Mouse (Mus musculus): ENCODE measurements around the gene Osbpl3.

The Osbpl3 gene

DNA sequence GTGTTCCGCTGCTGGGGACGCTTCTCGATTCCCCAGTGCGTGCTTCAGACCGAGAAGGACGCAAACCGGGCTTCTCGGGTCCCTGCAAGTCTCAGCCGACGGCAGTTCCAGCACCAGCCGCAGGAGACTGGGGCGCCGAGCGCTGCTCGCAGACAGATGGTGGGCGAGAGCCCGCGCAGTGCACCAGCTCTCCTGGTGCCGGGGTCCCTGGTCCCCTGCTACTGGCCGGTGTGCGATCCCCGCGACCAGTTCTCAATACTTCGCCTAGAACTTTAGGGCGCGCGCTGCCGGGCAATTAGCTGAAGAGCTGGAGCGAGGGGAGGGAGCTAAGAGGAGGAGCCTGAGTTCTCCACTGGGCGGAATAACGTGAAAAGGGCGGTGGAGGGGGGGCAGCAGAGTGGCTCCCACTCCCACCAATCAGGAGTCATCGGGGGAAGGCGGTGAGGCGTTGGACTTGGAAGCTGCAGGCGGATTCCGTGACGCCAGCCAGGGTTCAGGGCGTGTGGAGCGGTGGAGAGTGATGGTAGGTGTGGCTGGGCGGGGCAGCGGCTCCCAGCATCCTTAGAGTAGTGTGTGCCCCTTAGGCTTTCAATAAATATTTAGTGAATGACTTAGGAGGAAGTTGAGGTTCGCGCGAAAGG is at the start of gene Osbpl3:
Gene Osbpl3, minus strand, starts transcription at position 373 of the 641 bp plus-strand sequence.
- in situ Hi-C loops (cut with MboI; ENCODE audit: low sequenced_read_pairs) = no loop called here

DNA sequence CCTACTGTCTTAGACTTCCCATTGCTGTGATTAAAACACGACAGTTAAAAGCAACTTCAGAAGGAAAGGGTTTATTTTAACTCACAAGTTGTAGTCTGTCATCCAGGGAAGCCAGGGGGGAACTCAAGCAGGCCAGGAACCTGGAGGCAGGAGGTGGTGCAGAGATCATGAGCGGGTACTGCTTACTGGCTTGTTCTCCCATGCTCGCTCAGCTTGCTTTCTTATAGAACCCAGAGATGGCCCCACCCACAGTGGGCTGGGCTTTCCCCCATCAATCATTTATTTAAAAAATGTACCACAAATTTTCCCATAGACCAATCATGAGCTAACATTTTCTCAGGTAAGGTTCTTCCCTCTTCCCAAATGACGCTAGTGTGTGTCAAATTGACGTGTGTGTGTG is 49.5 kb upstream of the Osbpl3 start:
- in situ Hi-C loops (cut with MboI; ENCODE audit: low sequenced_read_pairs) = loop anchor here (25.0 kb wide), 1 partner anchor 993 kb away; no protein-coding TSS in a partner anchor

DNA sequence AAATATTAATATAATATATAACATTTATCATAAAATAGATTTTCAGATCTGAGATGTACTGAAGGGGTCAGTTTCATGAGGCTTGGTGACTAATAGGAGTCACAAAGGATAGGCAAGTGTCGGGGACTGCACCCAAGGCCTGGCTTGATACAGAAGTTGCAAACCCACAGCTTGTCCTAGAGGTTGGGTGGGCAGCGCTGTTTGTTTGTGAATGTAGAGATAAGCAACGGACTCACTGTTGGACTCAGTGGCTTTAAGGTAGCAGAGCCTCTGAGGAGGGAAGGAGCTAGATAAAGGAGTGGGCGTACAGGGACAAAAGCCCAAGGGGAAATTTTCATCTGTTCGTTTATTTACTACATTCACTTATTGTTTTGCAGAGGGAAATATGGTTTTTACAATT is 48.7 kb upstream of the Osbpl3 start:
- in situ Hi-C loops (cut with MboI; ENCODE audit: low sequenced_read_pairs) = loop anchor here (25.0 kb wide), 1 partner anchor 992 kb away; no protein-coding TSS in a partner anchor

- in situ Hi-C loops (cut with MboI; ENCODE audit: low sequenced_read_pairs) = loop anchor here (25.0 kb wide), 1 partner anchor 991 kb away; no protein-coding TSS in a partner anchor
Measured at GRCm38 (mm10) chr6:50503779-50504178, 47.8 kb upstream of the Osbpl3 start.

DNA sequence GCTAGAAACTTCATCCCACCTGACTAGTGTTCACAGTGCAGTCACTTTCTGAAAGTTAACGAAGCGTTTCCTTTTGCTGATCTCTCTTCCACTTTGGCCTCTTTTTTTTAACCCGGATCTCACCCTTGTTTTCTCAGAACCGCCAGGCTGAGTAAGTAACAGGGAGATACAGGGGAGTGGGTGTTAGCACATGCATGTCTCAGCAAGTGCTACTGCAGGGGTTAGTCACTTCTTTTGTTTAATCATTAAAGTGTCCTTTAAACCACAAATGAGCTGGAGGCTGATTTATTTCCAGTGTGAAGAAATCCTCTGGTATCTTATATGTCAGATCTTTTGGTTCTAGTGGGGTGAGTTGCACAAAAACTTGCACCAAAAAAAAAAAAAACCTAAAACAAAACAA is 47.0 kb upstream of the Osbpl3 start:
- in situ Hi-C loops (cut with MboI; ENCODE audit: low sequenced_read_pairs) = loop anchor here (25.0 kb wide), 1 partner anchor 991 kb away; no protein-coding TSS in a partner anchor

GRCm38 (mm10) chr6:50498346-50498745 is 42.3 kb upstream of the Osbpl3 start:
- in situ Hi-C loops (cut with MboI; ENCODE audit: low sequenced_read_pairs) = no loop called here

- in situ Hi-C loops (cut with MboI; ENCODE audit: low sequenced_read_pairs) = no loop called here
Measured at GRCm38 (mm10) chr6:50490519-50490918, 34.5 kb upstream of the Osbpl3 start.

DNA sequence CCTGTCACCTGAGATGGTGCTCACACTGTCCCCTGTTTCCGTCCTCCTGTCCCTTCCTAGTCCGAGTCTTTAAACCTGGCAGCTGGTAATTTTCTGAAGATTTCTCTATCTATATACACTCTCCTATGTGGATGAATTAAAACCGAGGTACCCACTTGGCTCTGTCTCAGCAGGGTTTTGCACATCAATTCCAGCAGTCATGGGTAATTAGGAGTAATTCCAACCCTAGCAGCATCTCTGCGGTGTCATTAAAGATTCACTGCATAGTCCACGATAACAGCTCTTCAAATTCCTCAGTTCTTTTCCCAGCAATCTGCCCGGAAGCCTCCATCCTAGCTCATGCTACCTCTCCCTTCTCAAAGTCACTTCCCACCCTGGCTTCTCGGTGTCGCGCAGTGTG is 33.4 kb upstream of the Osbpl3 start:
- in situ Hi-C loops (cut with MboI; ENCODE audit: low sequenced_read_pairs) = no loop called here

GRCm38 (mm10) chr6:50486035-50486902 is 30.3 kb upstream of the Osbpl3 start:
- in situ Hi-C loops (cut with MboI; ENCODE audit: low sequenced_read_pairs) = no loop called here

GRCm38 (mm10) chr6:50483426-50483825 is 27.4 kb upstream of the Osbpl3 start:
- in situ Hi-C loops (cut with MboI; ENCODE audit: low sequenced_read_pairs) = no loop called here

GRCm38 (mm10) chr6:50481460-50481859 is 25.5 kb upstream of the Osbpl3 start:
- in situ Hi-C loops (cut with MboI; ENCODE audit: low sequenced_read_pairs) = no loop called here

- in situ Hi-C loops (cut with MboI; ENCODE audit: low sequenced_read_pairs) = no loop called here
Measured at GRCm38 (mm10) chr6:50466451-50466850, 10.4 kb upstream of the Osbpl3 start.

DNA sequence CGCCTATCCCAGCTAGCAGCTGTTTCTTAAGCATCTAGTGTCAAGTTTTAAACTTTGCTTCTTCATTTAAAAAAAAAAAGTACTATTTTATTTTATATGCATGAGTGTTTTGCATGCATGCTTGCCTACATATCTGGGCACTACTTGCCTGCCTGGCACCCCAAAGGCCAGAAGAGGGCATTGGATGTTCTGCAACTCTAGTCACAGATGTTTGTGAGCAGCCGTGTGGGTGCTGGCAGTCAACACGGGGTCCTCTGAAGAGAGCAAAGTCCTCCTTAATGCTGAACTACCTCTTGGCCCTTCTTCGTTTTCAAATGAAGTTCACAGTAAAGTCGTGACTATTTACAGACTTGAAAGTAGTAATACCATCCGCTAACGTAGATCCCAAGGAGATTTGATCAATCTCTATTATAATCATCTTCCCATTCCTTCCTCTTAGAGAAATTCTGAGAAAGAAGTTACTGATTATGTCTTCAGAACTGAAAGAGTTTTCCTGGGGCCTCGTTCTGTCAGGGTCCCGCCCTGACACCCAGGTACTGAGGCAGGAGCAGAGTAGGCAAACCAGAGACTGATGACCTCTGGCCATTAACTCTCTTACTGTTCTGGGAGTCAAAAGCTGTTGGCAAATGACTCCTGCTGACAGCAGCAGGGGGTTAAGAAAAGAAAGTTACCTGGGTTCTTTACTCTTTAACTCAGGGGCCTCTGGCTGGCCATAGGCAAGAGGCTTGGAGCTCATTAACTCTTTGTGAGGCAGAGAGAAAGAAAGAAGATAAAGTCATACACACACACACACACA is 8.9 kb upstream of the Osbpl3 start:
- in situ Hi-C loops (cut with MboI; ENCODE audit: low sequenced_read_pairs) = no loop called here

GRCm38 (mm10) chr6:50462026-50462425 is 6.0 kb upstream of the Osbpl3 start:
- in situ Hi-C loops (cut with MboI; ENCODE audit: low sequenced_read_pairs) = no loop called here

DNA sequence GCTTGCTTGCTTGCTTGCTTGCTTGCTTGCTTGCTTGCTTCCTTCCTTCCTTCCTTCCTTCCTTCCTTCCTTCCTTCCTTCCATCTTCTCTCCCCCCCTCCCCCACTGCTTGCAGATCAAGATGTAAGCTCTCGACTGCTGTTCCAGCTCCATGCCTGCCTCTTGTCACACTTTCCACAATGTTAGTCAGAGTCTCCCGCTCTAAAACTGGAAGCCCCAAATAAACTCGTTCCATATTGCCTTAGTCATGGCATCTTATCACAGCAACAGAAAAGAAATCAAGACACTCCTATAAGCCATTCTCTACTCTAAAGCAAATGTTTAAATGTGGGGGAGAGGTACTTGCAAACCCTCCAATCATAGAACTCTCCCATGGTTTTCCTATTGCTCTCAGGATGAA is 5.6 kb upstream of the Osbpl3 start:
- in situ Hi-C loops (cut with MboI; ENCODE audit: low sequenced_read_pairs) = no loop called here

DNA sequence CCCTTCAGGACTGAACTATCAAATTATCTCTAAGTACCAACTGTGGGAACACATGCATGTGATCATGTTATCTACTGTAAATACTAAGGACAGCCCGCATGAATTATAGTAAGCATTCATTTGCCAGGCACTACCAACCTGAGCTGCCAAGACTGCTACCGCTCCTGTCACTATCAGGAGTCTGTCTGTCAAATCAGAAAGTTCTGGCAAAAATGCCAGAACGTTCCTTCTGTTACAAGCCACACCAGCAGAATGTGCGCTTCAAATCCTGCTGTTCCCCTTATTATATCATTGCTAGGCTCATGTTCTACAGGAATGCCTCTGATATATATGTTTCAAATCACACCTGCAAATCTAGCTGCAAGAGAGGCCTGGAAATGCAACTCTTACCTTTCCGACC is 4.6 kb upstream of the Osbpl3 start:
- in situ Hi-C loops (cut with MboI; ENCODE audit: low sequenced_read_pairs) = no loop called here

GRCm38 (mm10) chr6:50460246-50460645 is 4.2 kb upstream of the Osbpl3 start:
- in situ Hi-C loops (cut with MboI; ENCODE audit: low sequenced_read_pairs) = no loop called here

GRCm38 (mm10) chr6:50459271-50459670 is 3.3 kb upstream of the Osbpl3 start:
- in situ Hi-C loops (cut with MboI; ENCODE audit: low sequenced_read_pairs) = no loop called here

GRCm38 (mm10) chr6:50457551-50458348 is 1.7 kb upstream of the Osbpl3 start:
- in situ Hi-C loops (cut with MboI; ENCODE audit: low sequenced_read_pairs) = no loop called here

GRCm38 (mm10) chr6:50456706-50457105 is 705 bp upstream of the Osbpl3 start:
- in situ Hi-C loops (cut with MboI; ENCODE audit: low sequenced_read_pairs) = no loop called here
